Mouse (Mus musculus) lung, postnatal 0 days (tissue): Measurements from ENCODE around the gene Cdrt4.

ENCODE experiments used
- CTCF ChIP-seq: IDR thresholded peaks from 2 replicates; pipeline ENCODE4 v1.5.1; 2016; ENCODE audit warnings: antibody characterized with exemption, mild to moderate bottlenecking
- EP300 ChIP-seq: IDR thresholded peaks from 2 replicates; pipeline ENCODE4 v1.6.1; 2016; ENCODE audit warnings: antibody characterized with exemption, mild to moderate bottlenecking, control low read depth

GRCm38 (mm10) chr11:62966424-62966764, 15.4 kb downstream of the Cdrt4 start:
- TF ChIP-seq CTCF (no peak), EP300 (no peak)
